Mouse (Mus musculus): ENCODE data around the gene Hoxd12. TPM values are rescaled to one million over a fixed set of nuclear protein-coding genes. Genes with fewer than 3 reads are reported as not detected.

The Hoxd12 gene
- polyA plus RNA-seq, 1 experiment from 2014 or later, result 4.5 TPM

GRCm38 (mm10) chr2:74726551-74726950, 51.7 kb downstream of the Hoxd12 start, which contains the start of gene Gm28230:
Gm28230 (plus strand) TSS chr2:74726728.
- ATAC-seq (ENCODE audit: low FRiP score, low TSS enrichment), result no peak
- peak within 1 kb of the TSS; percentile 85 for H3K27ac ChIP-seq (ENCODE audit: low read length)
- H3K27me3 ChIP-seq (ENCODE audit: insufficient read depth, low read length), result no peaks in the 10 kb centered on the region
- H3K4me3 ChIP-seq (ENCODE audit: low read length), result peak within 1 kb of the TSS; percentile 45
- peak within 1 kb of the TSS; percentile 60 for H3K4me2 ChIP-seq (replicated peaks; ENCODE audit: low read depth, low read length)
- H3K4me1 ChIP-seq (ENCODE audit: insufficient read depth, low read length), result peaks cover 76% of the 10 kb centered on the region
- no peaks in the 10 kb centered on the region for H3K9me3 ChIP-seq (ENCODE audit: low read length)
- H3K36me3 ChIP-seq (ENCODE audit: insufficient read depth, low read length), result peaks cover 7% of the 10 kb centered on the region; the same call in 1 of the 2 replicates
- 56% methylated on average over 5 of the region's 5 CpGs for WGBS
- peak within 1 kb of the TSS; percentile 71 for H3K9ac ChIP-seq (replicated peaks; ENCODE audit: low read length)

GRCm38 (mm10) chr2:74726973-74727639, 52.3 kb downstream of the Hoxd12 start:
- H3K4me3 ChIP-seq (ENCODE audit: low read length), result peak overlapping the region; percentile 45
- 13% methylated on average over 42 of the region's 43 CpGs for WGBS
- peaks cover 7% of the 10 kb centered on the region; the same call in 1 of the 2 replicates for H3K36me3 ChIP-seq (ENCODE audit: insufficient read depth, low read length)
- H3K27ac ChIP-seq (ENCODE audit: low read length), result peak overlapping the region; percentile 85
- H3K9me3 ChIP-seq (ENCODE audit: low read length), result no peaks in the 10 kb centered on the region
- H3K9ac ChIP-seq (replicated peaks; ENCODE audit: low read length), result peak overlapping the region; percentile 71
- ATAC-seq (ENCODE audit: low FRiP score, low TSS enrichment), result no peak; the same call in none of the 2 replicates
- peaks cover 75% of the 10 kb centered on the region for H3K4me1 ChIP-seq (ENCODE audit: insufficient read depth, low read length)
- no peaks in the 10 kb centered on the region for H3K27me3 ChIP-seq (ENCODE audit: insufficient read depth, low read length)
- H3K4me2 ChIP-seq (replicated peaks; ENCODE audit: low read depth, low read length), result peak overlapping the region; percentile 60

MicroRNAs within 50 kb of the gene (microRNA counts, 519-probe panel; counts per million panel counts)
- 4,746 counts per million, percentile 95 among the panel's probes with 10 or more counts for microRNA mmu-miR-10b

Small RNAs within 50 kb of the gene (microRNA-seq; reads per million reads assigned to microRNA genes)
- gene Gm44463 (not detected), gene Mir10b (66,701 reads per million, percentile 99 among the genes with 10 or more reads in this experiment)

Other genes starting within 250 kb of the Hoxd12 start
- gene Lnpk, start 95.6 kb upstream of the Hoxd12 start, polyA plus RNA-seq (2015; fragmentation: Nextera tagmentation; extraction: Ambion mirVana), result 18.1 and 20.7 TPM in 2 replicates
- not detected in 2 replicates for gene Evx2, start 15.5 kb upstream of the Hoxd12 start, polyA plus RNA-seq (2015; fragmentation: Nextera tagmentation; extraction: Ambion mirVana)
- 0.24 and 0.36 TPM in 2 replicates for gene Hoxd13, start 6.7 kb upstream of the Hoxd12 start, polyA plus RNA-seq (2015; fragmentation: Nextera tagmentation; extraction: Ambion mirVana)
- 13.9 and 17.9 TPM in 2 replicates for gene Hoxd11, start 4.5 kb downstream of the Hoxd12 start, polyA plus RNA-seq (2015; fragmentation: Nextera tagmentation; extraction: Ambion mirVana)
- 33.5 and 38.5 TPM in 2 replicates for gene Hoxd10, start 16.9 kb downstream of the Hoxd12 start, polyA plus RNA-seq (2015; fragmentation: Nextera tagmentation; extraction: Ambion mirVana)
- 38.2 and 38.4 TPM in 2 replicates for gene Hoxd9, start 22.7 kb downstream of the Hoxd12 start, polyA plus RNA-seq (2015; fragmentation: Nextera tagmentation; extraction: Ambion mirVana)
- 41.0 and 45.6 TPM in 2 replicates for gene Hoxd8, start 29.6 kb downstream of the Hoxd12 start, polyA plus RNA-seq (2015; fragmentation: Nextera tagmentation; extraction: Ambion mirVana)
- gene Hoxd3, start 36.9 kb downstream of the Hoxd12 start, polyA plus RNA-seq (2015; fragmentation: Nextera tagmentation; extraction: Ambion mirVana), result 14.6 and 15.4 TPM in 2 replicates
- 4.5 and 4.9 TPM in 2 replicates for gene Hoxd4, start 36.9 kb downstream of the Hoxd12 start, polyA plus RNA-seq (2015; fragmentation: Nextera tagmentation; extraction: Ambion mirVana)
- gene Gm28230, start 51.7 kb downstream of the Hoxd12 start, polyA plus RNA-seq (2015; fragmentation: Nextera tagmentation; extraction: Ambion mirVana), result 1.3 and 2.1 TPM in 2 replicates
- 0.99 and 1.00 TPM in 2 replicates for gene Hoxd1, start 88.0 kb downstream of the Hoxd12 start, polyA plus RNA-seq (2015; fragmentation: Nextera tagmentation; extraction: Ambion mirVana)
- 133 and 136 TPM in 2 replicates for gene Mtx2, start 150.8 kb downstream of the Hoxd12 start, polyA plus RNA-seq (2015; fragmentation: Nextera tagmentation; extraction: Ambion mirVana)

Data from kidney, embryonic 16.5 days (tissue).